Mouse (Mus musculus): ENCODE measurements around the gene Idh2. TPM values are rescaled to one million over a fixed set of nuclear protein-coding genes. Genes with fewer than 3 reads are reported as not detected.
A peak's percentile ranks its signal among the peaks of the same experiment; 100 is the strongest.

Idh2 gene
- polyA plus RNA-seq, 1 experiment: 11.2 TPM

GRCm38 (mm10) chr7:80063902-80064736 lies 51.1 kb downstream of the Idh2 start:
- no peaks in the 10 kb centered on the region for H3K36me3 ChIP-seq (ENCODE audit: control insufficient read depth, insufficient read depth, low read length)
- H3K4me3 ChIP-seq (ENCODE audit: control insufficient read depth, low read depth, low read length): no peak overlapping the region
- H3K4me1 ChIP-seq (ENCODE audit: control insufficient read depth, insufficient read depth, low read length): peaks cover 6% of the 10 kb centered on the region
- no peak overlapping the region for H3K27ac ChIP-seq (ENCODE audit: control insufficient read depth, insufficient read depth, low read depth, low read length)
- H3K27me3 ChIP-seq (ENCODE audit: control insufficient read depth, insufficient read depth, low read length): no peaks in the 10 kb centered on the region
- TF ChIP-seq POLR2A (IDR thresholded peaks at IDR 0.05; ENCODE audit: control insufficient read depth, low read depth, low read length) (no peak), CTCF (IDR thresholded peaks at IDR 0.05; ENCODE audit: control insufficient read depth, insufficient read depth, insufficient replicate concordance, low read depth, low read length) (no peak)

DNA sequence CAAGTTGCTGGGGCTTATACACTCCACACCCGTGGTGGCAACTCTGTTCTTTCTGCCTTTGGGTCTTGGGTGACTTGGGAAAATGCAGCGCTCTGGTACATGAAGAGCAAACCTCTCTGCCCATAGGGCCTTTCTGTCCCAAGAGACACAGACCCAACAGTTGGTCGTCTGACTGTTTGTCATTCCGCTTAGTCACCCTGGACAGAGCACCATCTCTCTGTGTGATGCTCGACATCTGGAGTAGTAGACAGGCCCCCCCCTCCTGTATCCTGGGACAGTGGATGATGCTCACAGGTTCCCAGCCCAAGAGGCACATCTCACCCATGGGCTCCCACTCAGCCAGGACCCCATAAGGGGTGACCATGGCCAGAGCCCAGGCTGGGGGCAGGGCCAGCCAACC lies 51.9 kb downstream of the Idh2 start:
- H3K27ac ChIP-seq (ENCODE audit: control insufficient read depth, insufficient read depth, low read depth, low read length): no peak overlapping the region

GRCm38 (mm10) chr7:80062083-80062826 lies 52.9 kb downstream of the Idh2 start:
- H3K27me3 ChIP-seq (ENCODE audit: control insufficient read depth, insufficient read depth, low read length): no peaks in the 10 kb centered on the region
- no peak for TF ChIP-seq CTCF (IDR thresholded peaks at IDR 0.05; ENCODE audit: control insufficient read depth, insufficient read depth, insufficient replicate concordance, low read depth, low read length)
- TF ChIP-seq POLR2A (IDR thresholded peaks at IDR 0.05; ENCODE audit: control insufficient read depth, low read depth, low read length): no peak
- H3K27ac ChIP-seq (ENCODE audit: control insufficient read depth, insufficient read depth, low read depth, low read length): no peak overlapping the region
- peaks cover 14% of the 10 kb centered on the region for H3K4me1 ChIP-seq (ENCODE audit: control insufficient read depth, insufficient read depth, low read length)
- H3K4me3 ChIP-seq (ENCODE audit: control insufficient read depth, low read depth, low read length): no peak overlapping the region
- no peaks in the 10 kb centered on the region for H3K36me3 ChIP-seq (ENCODE audit: control insufficient read depth, insufficient read depth, low read length)

More for the DNA sequence above, 51.9 kb downstream of the Idh2 start:
- no peaks in the 10 kb centered on the region for H3K36me3 ChIP-seq (ENCODE audit: control insufficient read depth, insufficient read depth, low read length)
- no peak for TF ChIP-seq POLR2A (IDR thresholded peaks at IDR 0.05; ENCODE audit: control insufficient read depth, low read depth, low read length)
- no peak for TF ChIP-seq CTCF (IDR thresholded peaks at IDR 0.05; ENCODE audit: control insufficient read depth, insufficient read depth, insufficient replicate concordance, low read depth, low read length)
- H3K4me3 ChIP-seq (ENCODE audit: control insufficient read depth, low read depth, low read length): no peak overlapping the region
- H3K4me1 ChIP-seq (ENCODE audit: control insufficient read depth, insufficient read depth, low read length): peaks cover 11% of the 10 kb centered on the region
- no peaks in the 10 kb centered on the region for H3K27me3 ChIP-seq (ENCODE audit: control insufficient read depth, insufficient read depth, low read length)

DNA sequence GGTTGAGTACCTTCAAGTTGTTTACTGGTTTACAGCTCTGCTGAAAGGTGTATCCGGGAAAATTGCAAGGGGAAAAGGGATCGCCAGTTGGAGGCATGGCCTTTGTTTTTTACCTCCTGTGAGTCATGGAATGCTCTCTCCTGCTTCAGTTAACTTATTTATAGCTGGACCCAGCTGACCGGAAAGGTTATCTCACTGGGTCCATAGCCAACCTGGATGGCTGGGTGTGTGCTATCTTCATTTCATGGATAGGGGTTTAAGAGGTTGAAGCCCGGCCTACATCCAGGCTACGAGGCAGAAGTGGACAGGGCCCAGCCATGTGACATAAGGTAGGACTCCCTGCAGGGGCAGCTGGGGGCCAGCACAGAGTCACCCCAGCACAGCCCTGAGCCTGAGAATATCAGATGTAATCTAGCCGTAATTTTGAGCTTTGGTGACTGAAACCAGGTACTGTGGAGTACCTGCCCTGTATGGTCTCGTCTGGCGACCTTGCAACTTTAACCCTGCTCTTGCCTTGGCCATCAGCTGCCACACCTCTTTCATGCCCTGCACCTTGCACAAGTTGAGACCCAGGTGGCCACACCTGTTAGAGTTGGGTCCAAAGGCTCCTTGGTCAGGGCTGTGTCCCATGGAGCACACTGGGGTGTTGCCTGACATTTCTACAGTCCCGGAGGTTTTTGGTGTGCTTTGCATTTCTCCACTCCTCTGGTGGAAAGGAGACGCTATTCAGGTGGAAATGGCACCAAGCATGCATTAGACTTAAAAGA lies 55.0 kb downstream of the Idh2 start:
- peaks cover 16% of the 10 kb centered on the region for H3K4me1 ChIP-seq (ENCODE audit: control insufficient read depth, insufficient read depth, low read length)

DNA sequence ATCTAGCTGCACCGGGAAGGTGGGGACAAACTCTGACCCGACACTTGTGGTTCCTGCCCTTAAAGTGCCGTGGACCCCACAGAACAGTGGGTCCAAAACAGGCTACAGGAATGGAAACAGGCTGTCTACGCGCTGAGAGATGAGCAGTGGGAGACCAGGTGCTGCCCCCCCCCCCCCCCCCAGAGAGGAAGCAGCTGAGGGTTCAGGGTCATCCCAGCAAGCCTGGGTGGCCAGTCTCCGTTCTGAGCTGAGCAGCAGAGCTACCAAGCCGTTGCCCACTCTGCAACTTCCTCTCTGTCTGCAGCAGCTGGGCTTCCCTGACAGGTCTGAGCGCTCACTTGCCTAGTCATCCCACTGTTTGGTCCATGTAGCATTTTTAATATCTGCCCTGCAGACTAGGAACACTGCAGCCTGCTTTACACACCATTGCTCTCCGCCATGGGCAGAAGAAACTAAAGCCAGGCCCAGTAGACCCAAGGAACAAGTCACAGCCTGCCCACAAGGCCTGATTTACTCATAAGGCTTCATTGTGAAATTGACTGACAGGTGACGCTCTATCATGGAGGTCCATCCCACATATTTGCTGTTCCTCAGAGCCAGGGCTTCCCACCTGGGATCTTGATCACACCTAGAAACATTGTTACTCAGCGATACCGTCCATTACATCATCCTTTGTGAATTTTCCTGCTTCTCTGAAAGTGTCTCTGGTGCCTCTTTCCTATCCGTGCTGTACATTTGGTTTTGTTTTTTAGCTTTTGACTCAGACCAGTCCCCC lies 55.9 kb downstream of the Idh2 start:
- TF ChIP-seq POLR2A (IDR thresholded peaks at IDR 0.05; ENCODE audit: control insufficient read depth, low read depth, low read length): no peak
- no peak for TF ChIP-seq CTCF (IDR thresholded peaks at IDR 0.05; ENCODE audit: control insufficient read depth, insufficient read depth, insufficient replicate concordance, low read depth, low read length)
- no peaks in the 10 kb centered on the region for H3K36me3 ChIP-seq (ENCODE audit: control insufficient read depth, insufficient read depth, low read length)
- no peaks in the 10 kb centered on the region for H3K27me3 ChIP-seq (ENCODE audit: control insufficient read depth, insufficient read depth, low read length)
- H3K4me3 ChIP-seq (ENCODE audit: control insufficient read depth, low read depth, low read length): no peak overlapping the region
- peaks cover 16% of the 10 kb centered on the region for H3K4me1 ChIP-seq (ENCODE audit: control insufficient read depth, insufficient read depth, low read length)
- H3K27ac ChIP-seq (ENCODE audit: control insufficient read depth, insufficient read depth, low read depth, low read length): 0 out of 2 replicates have a peak overlapping the region, but pooled peaks have one; percentile 7

More for the DNA sequence above, 55.0 kb downstream of the Idh2 start:
- H3K27me3 ChIP-seq (ENCODE audit: control insufficient read depth, insufficient read depth, low read length): no peaks in the 10 kb centered on the region
- TF ChIP-seq CTCF (IDR thresholded peaks at IDR 0.05; ENCODE audit: control insufficient read depth, insufficient read depth, insufficient replicate concordance, low read depth, low read length) (no peak), POLR2A (IDR thresholded peaks at IDR 0.05; ENCODE audit: control insufficient read depth, low read depth, low read length) (no peak)
- H3K4me3 ChIP-seq (ENCODE audit: control insufficient read depth, low read depth, low read length): no peak overlapping the region
- no peaks in the 10 kb centered on the region for H3K36me3 ChIP-seq (ENCODE audit: control insufficient read depth, insufficient read depth, low read length)
- H3K27ac ChIP-seq (ENCODE audit: control insufficient read depth, insufficient read depth, low read depth, low read length): no peak overlapping the region

GRCm38 (mm10) chr7:80058405-80059063 lies 56.7 kb downstream of the Idh2 start:
- no peak for TF ChIP-seq CTCF (IDR thresholded peaks at IDR 0.05; ENCODE audit: control insufficient read depth, insufficient read depth, insufficient replicate concordance, low read depth, low read length)
- no peak for TF ChIP-seq POLR2A (IDR thresholded peaks at IDR 0.05; ENCODE audit: control insufficient read depth, low read depth, low read length)
- Histone ChIP-seq H3K27me3 (ENCODE audit: control insufficient read depth, insufficient read depth, low read length) (no peaks in the 10 kb centered on the region), H3K4me3 (ENCODE audit: control insufficient read depth, low read depth, low read length) (no peak overlapping the region), H3K36me3 (ENCODE audit: control insufficient read depth, insufficient read depth, low read length) (no peaks in the 10 kb centered on the region), H3K27ac (ENCODE audit: control insufficient read depth, insufficient read depth, low read depth, low read length) (no peak overlapping the region), H3K4me1 (ENCODE audit: control insufficient read depth, insufficient read depth, low read length) (peaks cover 16% of the 10 kb centered on the region)

Measured in testis, adult 2 months (tissue).